Mouse (Mus musculus) forebrain, embryonic 13.5 days (tissue): Measurements from ENCODE around the gene Satb2. TPM values are rescaled to one million over a fixed set of nuclear protein-coding genes. Genes with fewer than 3 reads are reported as not detected.
A peak's percentile ranks its signal among the peaks of the same experiment; 100 is the strongest.

ENCODE experiments used
- ATAC-seq: fragments of 200-750 bp; cut with Nextera tagmentation; 2 replicates; pipeline ENCODE4 v1.8.0; 2017
- H3K27ac ChIP-seq: fragments of 300-500 bp; sonication (generic); 2 replicates; pipeline ENCODE4 v1.5.1; 2015; ENCODE audit warnings: inconsistent platforms, mild to moderate bottlenecking, moderate library complexity
- H3K27me3 ChIP-seq: fragments of 300-500 bp; sonication (generic); 2 replicates; pipeline ENCODE4 v1.6.1; 2015; ENCODE audit warnings: mild to moderate bottlenecking, inconsistent platforms
- H3K36me3 ChIP-seq: fragments of 300-500 bp; sonication (generic); 2 replicates; pipeline ENCODE4 v1.6.1; 2015; ENCODE audit warnings: mild to moderate bottlenecking, inconsistent platforms; ENCODE audit not compliant: poor library complexity, severe bottlenecking
- H3K4me1 ChIP-seq: fragments of 300-500 bp; sonication (generic); 2 replicates; pipeline ENCODE4 v1.6.1; 2015; ENCODE audit warnings: inconsistent platforms
- H3K4me2 ChIP-seq: fragments of 300-500 bp; sonication (generic); 2 replicates; pipeline ENCODE4 v1.6.1; 2015; ENCODE audit warnings: inconsistent platforms, mild to moderate bottlenecking, moderate library complexity
- H3K4me3 ChIP-seq: fragments of 300-500 bp; sonication (generic); 2 replicates; pipeline ENCODE4 v1.5.1; 2015; ENCODE audit warnings: mild to moderate bottlenecking, inconsistent platforms
- H3K9ac ChIP-seq: fragments of 300-500 bp; sonication (generic); 2 replicates; pipeline ENCODE4 v1.6.1; 2015; ENCODE audit warnings: mild to moderate bottlenecking, inconsistent platforms
- H3K9me3 ChIP-seq: fragments of 300-500 bp; sonication (generic); replicated peaks from 2 replicates; pipeline ENCODE4 v1.6.1; 2016; ENCODE audit warnings: inconsistent platforms
- WGBS: fragments of 180-500 bp; shearing (Covaris S2); methylation state at CpG from one replicate; pipeline ENCODE4 v1.1.7; 2015; 5-methylcytosine and 5-hydroxymethylcytosine counted together
- polyA plus RNA-seq: library from polyadenylated mRNA; unstranded; fragments of >200 nt; fragmentation: Nextera tagmentation; extraction: Ambion mirVana; gene quantifications from 2 replicates; pipeline ENCODE4 v1.2.1, GENCODE M21; 2015

The Satb2 gene
- polyA plus RNA-seq, 1 experiment from 2014 or later, result 10.2 TPM

DNA sequence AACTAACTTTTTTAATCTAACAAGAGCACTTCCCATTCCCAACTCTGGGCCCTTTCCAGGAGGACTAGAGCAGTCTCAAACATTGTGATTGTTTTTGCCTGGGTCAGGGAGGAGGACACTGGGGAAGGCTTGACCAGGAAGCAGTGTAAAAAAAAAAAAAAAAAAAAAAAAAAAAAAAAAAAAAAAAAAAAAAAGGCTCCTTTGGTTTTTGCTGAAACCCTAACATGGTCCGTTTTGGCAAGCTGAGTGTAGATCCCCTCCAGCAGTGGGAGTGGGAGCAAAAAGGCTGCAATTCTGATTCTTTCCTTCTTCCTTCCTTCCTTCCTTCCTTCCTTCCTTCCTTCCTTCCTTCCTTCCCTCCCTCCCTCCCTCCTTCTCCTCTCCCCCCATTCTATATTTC lies 3.1 kb upstream of the Satb2 start:
- H3K9me3 ChIP-seq, result no peaks in the 10 kb centered on the region
- H3K4me1 ChIP-seq, result peaks cover 31% of the 10 kb centered on the region
- H3K27me3 ChIP-seq, result peaks cover 90% of the 10 kb centered on the region
- H3K4me2 ChIP-seq, result no peak overlapping the region
- no peaks in the 10 kb centered on the region for H3K36me3 ChIP-seq
- WGBS, result 0% methylated on average over 1 of the region's 1 CpGs
- no peak overlapping the region for H3K27ac ChIP-seq
- no peak for ATAC-seq
- no peak overlapping the region for H3K9ac ChIP-seq
- H3K4me3 ChIP-seq, result no peak overlapping the region

- H3K4me1 ChIP-seq, result peaks cover 35% of the 10 kb centered on the region
- no peak for ATAC-seq
These were observed 2.3 kb upstream of the Satb2 start for GRCm38 (mm10) chr1:56980631-56981275.

GRCm38 (mm10) chr1:56979531-56980395 lies 1.3 kb upstream of the Satb2 start:
- Histone ChIP-seq H3K4me3 (no peak overlapping the region), H3K9ac (no peak overlapping the region), H3K4me1 (peaks cover 35% of the 10 kb centered on the region), H3K36me3 (no peaks in the 10 kb centered on the region), H3K27me3 (peaks cover 88% of the 10 kb centered on the region), H3K27ac (no peak overlapping the region), H3K9me3 (no peaks in the 10 kb centered on the region), H3K4me2 (no peak overlapping the region)
- 2% methylated on average over 7 of the region's 7 CpGs for WGBS
- ATAC-seq, result no peak

More at GRCm38 (mm10) chr1:56980631-56981275, 2.3 kb upstream of the Satb2 start:
- Histone ChIP-seq H3K9me3 (no peaks in the 10 kb centered on the region), H3K27me3 (peaks cover 91% of the 10 kb centered on the region), H3K27ac (no peak overlapping the region), H3K36me3 (no peaks in the 10 kb centered on the region), H3K4me3 (peak overlapping the region; percentile 15), H3K9ac (no peak overlapping the region), H3K4me2 (peak overlapping the region; percentile 41)
- WGBS, result under 1% methylated on average over 27 of the region's 27 CpGs

- Histone ChIP-seq H3K9me3 (no peaks in the 10 kb centered on the region), H3K9ac (no peak overlapping the region; the same call in 1 of the 2 replicates), H3K36me3 (no peaks in the 10 kb centered on the region), H3K4me2 (peak overlapping the region; percentile 62), H3K27me3 (peaks cover 68% of the 10 kb centered on the region), H3K4me1 (peaks cover 38% of the 10 kb centered on the region), H3K27ac (no peak overlapping the region), H3K4me3 (peak overlapping the region; percentile 35)
- ATAC-seq, result peak; percentile 5; the same call in 1 of the 2 replicates
- under 1% methylated on average over 45 of the region's 45 CpGs for WGBS
These were observed 999 bp downstream of the Satb2 start for GRCm38 (mm10) chr1:56977201-56978100.

GRCm38 (mm10) chr1:56976825-56977104 lies 1.7 kb downstream of the Satb2 start:
- 1% methylated on average over 11 of the region's 11 CpGs for WGBS
- H3K9me3 ChIP-seq, result no peaks in the 10 kb centered on the region
- H3K4me1 ChIP-seq, result peaks cover 32% of the 10 kb centered on the region
- no peak for ATAC-seq
- no peak overlapping the region for H3K27ac ChIP-seq
- peak overlapping the region; percentile 35 for H3K4me3 ChIP-seq
- no peaks in the 10 kb centered on the region for H3K36me3 ChIP-seq
- H3K4me2 ChIP-seq, result peak overlapping the region; percentile 62
- no peak overlapping the region; the same call in 1 of the 2 replicates for H3K9ac ChIP-seq
- H3K27me3 ChIP-seq, result peaks cover 61% of the 10 kb centered on the region

DNA sequence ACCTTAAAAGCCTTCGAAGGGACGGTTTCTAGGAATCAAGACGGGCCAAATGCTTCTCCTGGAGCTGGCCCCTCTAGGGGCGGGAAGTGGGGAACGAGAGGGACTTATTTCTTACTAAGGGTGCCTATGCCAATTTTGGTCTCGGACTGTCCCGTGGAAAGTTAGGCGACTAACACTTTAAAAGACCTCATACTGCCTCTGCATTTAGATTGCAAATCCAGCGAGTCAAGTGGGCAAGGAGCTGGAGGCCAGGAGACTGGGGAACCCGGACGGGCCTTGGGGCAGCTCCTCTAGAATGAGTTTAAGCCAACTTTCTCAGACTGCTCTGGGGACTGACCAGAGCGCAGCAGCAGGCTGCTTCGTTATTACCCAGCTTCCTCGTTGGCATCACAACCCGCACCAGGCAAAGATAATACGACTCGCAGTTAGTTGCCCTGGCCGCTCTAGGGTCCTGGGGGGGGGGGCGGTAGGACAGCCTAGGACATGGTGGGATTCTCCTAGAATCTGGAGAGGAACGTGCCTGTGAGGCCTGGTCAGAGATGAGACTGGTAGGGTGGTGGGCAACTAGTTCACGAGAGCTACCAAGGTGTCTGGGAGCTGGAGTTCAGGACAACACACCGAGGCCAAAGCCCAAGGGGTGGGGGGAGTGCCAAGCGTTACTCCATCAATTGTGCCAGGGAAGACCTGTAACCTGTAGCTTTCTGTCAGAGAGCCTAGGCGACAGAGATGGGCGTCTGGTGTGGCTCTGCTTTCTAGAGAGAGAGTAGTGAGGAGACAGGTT lies 2.2 kb downstream of the Satb2 start:
- WGBS, result 1% methylated on average over 25 of the region's 25 CpGs
- Histone ChIP-seq H3K27me3 (peaks cover 56% of the 10 kb centered on the region), H3K4me3 (peak overlapping the region; percentile 35), H3K9me3 (no peaks in the 10 kb centered on the region), H3K4me2 (peak overlapping the region; percentile 62), H3K27ac (no peak overlapping the region), H3K9ac (no peak overlapping the region), H3K4me1 (peaks cover 33% of the 10 kb centered on the region), H3K36me3 (no peaks in the 10 kb centered on the region)
- ATAC-seq, result no peak

DNA sequence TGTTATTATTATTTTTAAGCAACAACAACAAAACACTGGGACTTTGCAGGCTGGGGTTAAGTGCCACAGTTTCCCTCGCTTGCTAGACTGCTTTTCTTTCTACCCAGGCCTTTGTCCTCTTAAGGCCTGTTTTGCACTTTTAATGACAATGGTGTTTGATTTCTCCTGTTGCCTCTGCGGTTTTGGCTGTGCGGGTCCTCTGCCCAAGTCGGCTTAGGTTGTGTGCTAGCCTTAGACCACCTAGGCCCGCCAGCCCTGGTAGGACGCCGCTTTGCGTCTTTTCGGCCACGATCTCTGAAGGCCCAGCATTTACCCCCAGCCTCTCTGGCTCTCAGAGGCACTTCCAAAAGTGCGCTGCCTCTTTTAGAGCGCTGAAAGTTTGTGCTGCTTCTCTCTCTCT lies 2.9 kb downstream of the Satb2 start:
- ATAC-seq, result no peak
- Histone ChIP-seq H3K27me3 (peaks cover 55% of the 10 kb centered on the region), H3K4me3 (no peak overlapping the region; the same call in 1 of the 2 replicates), H3K27ac (no peak overlapping the region), H3K36me3 (no peaks in the 10 kb centered on the region), H3K9ac (no peak overlapping the region), H3K9me3 (no peaks in the 10 kb centered on the region), H3K4me2 (peak overlapping the region; percentile 17; the same call in 1 of the 2 replicates), H3K4me1 (peaks cover 33% of the 10 kb centered on the region)
- 5% methylated on average over 12 of the region's 12 CpGs for WGBS

- Histone ChIP-seq H3K27ac (no peak overlapping the region), H3K4me1 (peaks cover 46% of the 10 kb centered on the region), H3K27me3 (peaks cover 57% of the 10 kb centered on the region), H3K9ac (no peak overlapping the region), H3K4me3 (no peak overlapping the region), H3K36me3 (no peaks in the 10 kb centered on the region), H3K9me3 (no peaks in the 10 kb centered on the region), H3K4me2 (no peak overlapping the region)
- 5% methylated on average over 14 of the region's 14 CpGs for WGBS
- no peak for ATAC-seq
These were observed 4.3 kb downstream of the Satb2 start for GRCm38 (mm10) chr1:56974187-56974586.

GRCm38 (mm10) chr1:56973593-56973950 lies 4.9 kb downstream of the Satb2 start:
- WGBS, result 1% methylated on average over 16 of the region's 16 CpGs
- Histone ChIP-seq H3K27ac (peak overlapping the region; percentile 92), H3K27me3 (peaks cover 60% of the 10 kb centered on the region), H3K9me3 (no peaks in the 10 kb centered on the region), H3K36me3 (no peaks in the 10 kb centered on the region), H3K4me3 (peak overlapping the region; percentile 81), H3K9ac (peak overlapping the region; percentile 86), H3K4me1 (peaks cover 49% of the 10 kb centered on the region), H3K4me2 (peak overlapping the region; percentile 93)
- ATAC-seq, result no peak

- H3K36me3 ChIP-seq, result no peaks in the 10 kb centered on the region
- H3K27ac ChIP-seq, result peak overlapping the region; percentile 92
- no peaks in the 10 kb centered on the region for H3K9me3 ChIP-seq
- peak; percentile 44 for ATAC-seq
- peak overlapping the region; percentile 86 for H3K9ac ChIP-seq
- peaks cover 61% of the 10 kb centered on the region for H3K27me3 ChIP-seq
- H3K4me1 ChIP-seq, result peaks cover 45% of the 10 kb centered on the region
- under 1% methylated on average over 47 of the region's 47 CpGs for WGBS
- H3K4me3 ChIP-seq, result peak overlapping the region; percentile 81
- H3K4me2 ChIP-seq, result peak overlapping the region; percentile 93
These were observed 5.4 kb downstream of the Satb2 start for GRCm38 (mm10) chr1:56972950-56973592.
